In genomic region chr13:62760432-62761415, GRCm38 (mm10) we compare ENCODE assay signal across 8 mouse cellular contexts. TPM values are rescaled to one million over a fixed set of nuclear protein-coding genes. Genes with fewer than 3 reads are reported as not detected.
DNase-seq lines count a peak whose midpoint lies in the region; ATAC-seq and TF ChIP-seq lines count a peak whose summit lies in the region.
"Not testable (repeated sequence)": the region's sequence is repeated elsewhere in the genome, so short reads cannot be mapped to it uniquely, and the experiment has no call there.

Platr25 (minus strand) TSS chr13:62760709.

- ATAC-seq in forebrain, postnatal 0 days = peak; percentile 95
- ATAC-seq in liver, postnatal 0 days = peak; percentile 92
- peak; percentile 98 for ATAC-seq in neural tube, embryonic 13.5 days (ENCODE audit: low read depth)

- not testable (repeated sequence) for TF ChIP-seq CTCF in MEL (IDR thresholded peaks at IDR 0.05 in 2 of 3, conservative IDR thresholded peaks at IDR 0.05 in 1 of 3; ENCODE audit: control insufficient read depth in 1 of 3, insufficient read depth in 1 of 3, low read depth in 2 of 3, low read length in 3 of 3, poor library complexity in 1 of 3, severe bottlenecking in 1 of 3); cerebellum, adult 2 months (IDR thresholded peaks at IDR 0.05; ENCODE audit: borderline replicate concordance, insufficient read depth, low read depth, low read length); forebrain, postnatal 0 days (IDR thresholded peaks at IDR 0.05; ENCODE audit: low read depth); liver, postnatal 0 days (IDR thresholded peaks at IDR 0.05; ENCODE audit: low read depth); testis, adult 2 months (IDR thresholded peaks at IDR 0.05; ENCODE audit: control insufficient read depth, insufficient read depth, insufficient replicate concordance, low read depth, low read length)

- not testable (repeated sequence) for TF ChIP-seq RAD21 in MEL (IDR thresholded peaks at IDR 0.05; ENCODE audit: low read depth, low read length)

- WGBS in cerebellum, adult 2 months = 11% methylated on average over 20 of the region's 20 CpGs
- 9% methylated on average over 20 of the region's 20 CpGs for WGBS in forebrain, postnatal 0 days
- WGBS in liver, postnatal 0 days (ENCODE audit: insufficient replicate concordance) = 10% methylated on average over 20 of the region's 20 CpGs
- 9% methylated on average over 20 of the region's 20 CpGs for WGBS in neural tube, embryonic 13.5 days

- TF ChIP-seq POLR2A in MEL (IDR thresholded peaks at IDR 0.05; ENCODE audit: control insufficient read depth in 1 of 2, insufficient read depth in 1 of 2, low read depth in 1 of 2, low read length in 2 of 2, poor library complexity in 1 of 2) = peak in 1 of 2 experiments; percentile 67; a peak in 2 of 4 replicates
- TF ChIP-seq POLR2A in cerebellum, adult 2 months (IDR thresholded peaks at IDR 0.05; ENCODE audit: borderline replicate concordance, insufficient read depth, low read length) = not testable (repeated sequence)
- TF ChIP-seq POLR2A in testis, adult 2 months (IDR thresholded peaks at IDR 0.05; ENCODE audit: control insufficient read depth, low read depth, low read length) = peak; percentile 48; the same call in 1 of the 2 replicates

- H3K79me2 ChIP-seq in MEL (ENCODE audit: control insufficient read depth, insufficient read depth, low read length, poor library complexity) = not testable (repeated sequence)

- not testable (repeated sequence) for H3K9me3 ChIP-seq in MEL (replicated peaks; ENCODE audit: insufficient read depth, low read length); forebrain, postnatal 0 days (ENCODE audit: low read length); liver, postnatal 0 days (ENCODE audit: low read length); neural tube, embryonic 13.5 days

- peaks cover 0 to 13% of the 10 kb centered on the region in 2 experiments; a peak in 2 of 4 replicates for H3K36me3 ChIP-seq in MEL (ENCODE audit: control insufficient read depth in 1 of 2, insufficient read depth in 2 of 2, low read length in 2 of 2)
- H3K36me3 ChIP-seq in forebrain, postnatal 0 days (ENCODE audit: insufficient read depth); liver, postnatal 0 days (replicated peaks; ENCODE audit: insufficient read depth, low read length); neural tube, embryonic 13.5 days; testis, adult 2 months (ENCODE audit: control insufficient read depth, insufficient read depth, low read length): not testable (repeated sequence)

- not testable (repeated sequence) for H3K4me1 ChIP-seq in MEL (ENCODE audit: control insufficient read depth in 1 of 2, insufficient read depth in 2 of 2, low read length in 2 of 2); cerebellum, adult 2 months (ENCODE audit: control insufficient read depth, insufficient read depth, low read length); forebrain, postnatal 0 days (ENCODE audit: insufficient read depth); liver, postnatal 0 days (ENCODE audit: insufficient read depth); neural tube, embryonic 13.5 days (replicated peaks); testis, adult 2 months (ENCODE audit: control insufficient read depth, insufficient read depth, low read length)

- peak within 1 kb of the TSS; percentile 61 for H3K4me2 ChIP-seq in forebrain, postnatal 0 days (ENCODE audit: low read depth)
- peak within 1 kb of the TSS; percentile 70 for H3K4me2 ChIP-seq in liver, postnatal 0 days (ENCODE audit: low read depth, low read length)
- H3K4me2 ChIP-seq in neural tube, embryonic 13.5 days = peak within 1 kb of the TSS; percentile 56

- TF ChIP-seq EP300 in MEL (IDR thresholded peaks at IDR 0.05; ENCODE audit: low read depth in 1 of 2, low read length in 2 of 2); liver, postnatal 0 days (IDR thresholded peaks at IDR 0.05; ENCODE audit: low read depth): not testable (repeated sequence)

- H3K4me3 ChIP-seq in MEL (ENCODE audit: control insufficient read depth in 1 of 2, insufficient read depth in 1 of 2, low read depth in 2 of 2, low read length in 2 of 2) = peak within 1 kb of the TSS; percentile 78 to 90
- peak within 1 kb of the TSS; percentile 52 for H3K4me3 ChIP-seq in cerebellum, adult 2 months (replicated peaks; ENCODE audit: insufficient read depth, low read depth, low read length)
- H3K4me3 ChIP-seq in forebrain, postnatal 0 days (ENCODE audit: low read depth, low read length) = peak within 1 kb of the TSS; percentile 43
- H3K4me3 ChIP-seq in liver, postnatal 0 days (ENCODE audit: low read depth, low read length) = peak within 1 kb of the TSS; percentile 53
- peak within 1 kb of the TSS; percentile 48 for H3K4me3 ChIP-seq in neural tube, embryonic 13.5 days
- peak within 1 kb of the TSS; percentile 83 for H3K4me3 ChIP-seq in testis, adult 2 months (ENCODE audit: control insufficient read depth, low read depth, low read length)

- not testable (repeated sequence) for H3K27me3 ChIP-seq in MEL (ENCODE audit: control insufficient read depth in 1 of 2, insufficient read depth in 2 of 2, low read length in 2 of 2); cerebellum, adult 2 months (ENCODE audit: control insufficient read depth, insufficient read depth, low read length); forebrain, postnatal 0 days (ENCODE audit: insufficient read depth, low read length); liver, postnatal 0 days (ENCODE audit: insufficient read depth, low read length); neural tube, embryonic 13.5 days; testis, adult 2 months (ENCODE audit: control insufficient read depth, insufficient read depth, low read length)

- DNase-seq in MEL (ENCODE audit: low read depth, low spot score) = peak; percentile 88
- DNase-seq in cerebellum, adult 2 months = peak; percentile 63 to 66
- DNase-seq in forebrain, postnatal 0 days = peak; percentile 79
- DNase-seq in heart, postnatal 4 days = peak; percentile 62
- DNase-seq in layer of hippocampus, adult 18-20 months (ENCODE audit: low spot score in 2 of 2) = peak; percentile 26 to 68
- DNase-seq in liver, postnatal 0 days = peak; percentile 63

- H3K9ac ChIP-seq in MEL (ENCODE audit: control insufficient read depth, low read depth, low read length, poor library complexity, severe bottlenecking) = peak within 1 kb of the TSS; percentile 79
- H3K9ac ChIP-seq in forebrain, postnatal 0 days = peak within 1 kb of the TSS; percentile 55
- peak within 1 kb of the TSS; percentile 54; the same call in 1 of the 2 replicates for H3K9ac ChIP-seq in liver, postnatal 0 days (replicated peaks)
- peak within 1 kb of the TSS; percentile 69 for H3K9ac ChIP-seq in neural tube, embryonic 13.5 days

- H3K27ac ChIP-seq in MEL (ENCODE audit: control insufficient read depth, low read depth, low read length) = peak within 1 kb of the TSS; percentile 86
- not testable (repeated sequence) for H3K27ac ChIP-seq in cerebellum, adult 2 months (ENCODE audit: insufficient read depth, low read length); forebrain, postnatal 0 days (ENCODE audit: low read depth, low read length); liver, postnatal 0 days (ENCODE audit: low read depth); neural tube, embryonic 13.5 days (replicated peaks)
- H3K27ac ChIP-seq in testis, adult 2 months (ENCODE audit: control insufficient read depth, insufficient read depth, low read depth, low read length) = peak within 1 kb of the TSS; percentile 10; the same call in 1 of the 2 replicates

TF ChIP-seq in MEL, 35 proteins besides CTCF, POLR2A, EP300 and RAD21:
- TF ChIP-seq HCFC1 (IDR thresholded peaks at IDR 0.05; ENCODE audit: low read depth, low read length) (peak; percentile 53; the same call in 1 of the 2 replicates), SIN3A (IDR thresholded peaks at IDR 0.05; ENCODE audit: low read length) (0 out of 2 replicates have a peak, but pooled peaks have one; percentile 9), GATA1 (IDR thresholded peaks at IDR 0.05; ENCODE audit: low read depth, low read length) (0 out of 2 replicates have a peak, but pooled peaks have one; percentile 3), NELFE (IDR thresholded peaks at IDR 0.05; ENCODE audit: low read depth, low read length) (peak; percentile 52), TBP (IDR thresholded peaks at IDR 0.05; ENCODE audit: low read depth, low read length) (0 out of 2 replicates have a peak, but pooled peaks have one; percentile 45), E2F4 (IDR thresholded peaks at IDR 0.05; ENCODE audit: borderline replicate concordance, low read depth, low read length) (peak; percentile 87), MAX (IDR thresholded peaks at IDR 0.05; ENCODE audit: low read length) (peak; percentile 63; the same call in 1 of the 2 replicates)

RNA-seq across cellular contexts. Expression of gene Platr25, which starts in this region (rescaled TPM):
- total RNA-seq in MEL (2012; rRNA removed) = 7.1 and 7.3 TPM in 2 replicates
- 100 to 1,000 TPM in 1 of 2 experiments, 1 to 10 TPM in 1; 5.5 to 247 TPM for polyA plus RNA-seq in MEL (2012; ENCODE audit: insufficient read depth in 1 of 2, insufficient read length in 2 of 2, low read depth in 1 of 2, low replicate concordance in 2 of 2, missing spikeins in 1 of 2)
- 7.2 and 7.6 TPM in 2 replicates for polyA plus RNA-seq in cerebellum, adult 2 months (2012; rRNA removed)
- 18.6 and 22.2 TPM in 2 replicates for total RNA-seq in forebrain, postnatal 0 days (2014; rRNA removed)
- polyA plus RNA-seq in forebrain, postnatal 0 days (2015; fragmentation: Nextera tagmentation; extraction: Ambion mirVana) = 18.4 and 18.7 TPM in 2 replicates
- 1 to 10 TPM; 5.5 to 6.4 TPM for total RNA-seq in heart, postnatal 4 days (2021)
- 10 to 100 TPM; 12.5 to 14.3 TPM for total RNA-seq in layer of hippocampus, adult 18-20 months (2021)
- 2.2 and 2.4 TPM in 2 replicates for polyA plus RNA-seq in liver, postnatal 0 days (2015; fragmentation: Nextera tagmentation; extraction: Ambion mirVana)
- polyA plus RNA-seq in neural tube, embryonic 13.5 days (2015; fragmentation: Nextera tagmentation; extraction: Ambion mirVana) = 41.3 and 41.6 TPM in 2 replicates
- 1.3 TPM in 2 replicates for polyA plus RNA-seq in testis, adult 2 months (2012; rRNA removed)
